Mouse (Mus musculus) forebrain, embryonic 10.5 days (tissue): Measurements from ENCODE around the gene Atp8b2. TPM values are rescaled to one million over a fixed set of nuclear protein-coding genes. Genes with fewer than 3 reads are reported as not detected.

ENCODE experiments used
- DNase-seq: peaks from one replicate; pipeline ENCODE4 v3.0.0-alpha.2; 2017; ENCODE audit warnings: low spot score; ENCODE audit errors: extremely low spot score
- H3K27ac ChIP-seq: fragments of 300-500 bp; sonication (generic); 2 replicates; pipeline ENCODE4 v1.5.1; 2016; ENCODE audit warnings: mild to moderate bottlenecking
- H3K27me3 ChIP-seq: fragments of 300-500 bp; sonication (generic); 2 replicates; pipeline ENCODE4 v1.6.1; 2016; ENCODE audit warnings: mild to moderate bottlenecking; ENCODE audit not compliant: poor library complexity, severe bottlenecking
- H3K36me3 ChIP-seq: fragments of 300-500 bp; sonication (generic); replicated peaks from 2 replicates; pipeline ENCODE4 v1.6.1; 2016; ENCODE audit warnings: mild to moderate bottlenecking, moderate library complexity
- H3K4me1 ChIP-seq: fragments of 300-500 bp; sonication (generic); 2 replicates; pipeline ENCODE4 v1.6.1; 2016
- H3K4me3 ChIP-seq: fragments of 300-500 bp; sonication (generic); 2 replicates; pipeline ENCODE4 v1.5.1; 2016; ENCODE audit warnings: mild to moderate bottlenecking, moderate library complexity
- H3K9me3 ChIP-seq: fragments of 300-500 bp; sonication (generic); 2 replicates; pipeline ENCODE4 v1.6.1; 2016; ENCODE audit warnings: mild to moderate bottlenecking, moderate library complexity
- WGBS: fragments of 180-500 bp; shearing (Covaris S2); methylation state at CpG from one replicate; pipeline ENCODE4 v1.1.7; 2016; 5-methylcytosine and 5-hydroxymethylcytosine counted together
- microRNA-seq: library from miRNA; unstranded; fragments of <30 nt; microRNA quantifications from one replicate; pipeline ENCODE4, GENCODE M21; 2017
- polyA plus RNA-seq: library from polyadenylated mRNA; unstranded; fragments of >200 nt; fragmentation: Nextera tagmentation; extraction: Ambion mirVana; gene quantifications from 2 replicates; pipeline ENCODE4 v1.2.1, GENCODE M21; 2016

The Atp8b2 gene
- polyA plus RNA-seq, 1 experiment from 2014 or later = 11.2 TPM

DNA sequence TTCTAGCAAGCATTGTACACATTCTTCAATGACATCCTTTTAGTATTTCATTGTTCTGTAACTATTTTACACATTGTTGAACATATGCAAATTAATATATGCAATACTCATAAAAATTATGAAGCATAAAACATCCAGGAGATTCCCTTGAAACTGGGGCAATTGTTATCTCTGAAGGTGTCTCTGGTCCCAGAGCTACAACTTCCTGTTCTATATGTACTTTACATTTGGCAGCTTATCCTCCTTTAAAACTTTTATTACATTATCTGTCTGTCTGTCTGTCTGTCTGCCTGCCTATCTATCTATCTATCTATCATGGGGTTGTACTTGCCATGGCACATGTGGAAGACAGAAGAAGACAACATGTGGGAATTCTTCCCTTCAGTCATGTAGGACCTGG, 71.6 kb downstream of the Atp8b2 start:
- H3K36me3 ChIP-seq = no peaks in the 10 kb centered on the region
- no peak for DNase-seq
- H3K27ac ChIP-seq = no peak overlapping the region
- 0 out of 2 replicates have a peak, but pooled peaks cover 5% of the 10 kb centered on the region for H3K27me3 ChIP-seq
- H3K4me3 ChIP-seq = no peak overlapping the region
- no peaks in the 10 kb centered on the region for H3K9me3 ChIP-seq
- peaks cover 12% of the 10 kb centered on the region for H3K4me1 ChIP-seq

DNA sequence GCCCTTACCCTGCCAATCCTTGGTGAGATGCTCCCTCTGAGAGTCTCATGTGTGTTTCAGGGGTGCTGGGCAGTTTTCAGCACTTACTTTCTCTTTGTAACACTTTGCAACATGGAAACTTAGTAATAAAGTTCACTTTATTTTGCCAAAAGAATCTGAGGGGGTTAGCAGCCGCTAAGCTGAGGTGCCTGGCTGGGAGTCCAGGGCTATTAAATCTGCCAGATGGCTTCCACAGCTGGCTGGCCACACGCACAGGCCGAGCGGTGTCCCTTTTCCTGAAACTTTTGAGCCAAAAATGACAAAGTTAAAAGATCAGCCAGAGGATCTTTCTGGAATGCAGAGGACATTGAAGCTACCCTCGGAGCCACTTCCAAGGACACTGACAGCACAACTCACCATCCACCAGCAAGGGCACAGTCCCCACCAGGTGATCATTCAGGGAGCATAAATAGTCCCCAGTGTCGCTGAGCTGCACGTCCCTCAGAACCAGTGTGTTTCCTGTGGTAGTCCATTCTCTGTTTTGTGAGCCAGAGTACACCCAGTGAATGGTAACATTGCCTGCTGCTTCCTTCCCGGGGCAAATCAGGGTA, 73.4 kb downstream of the Atp8b2 start:
- Histone ChIP-seq H3K27me3 (0 out of 2 replicates have a peak, but pooled peaks cover 5% of the 10 kb centered on the region), H3K27ac (no peak overlapping the region), H3K36me3 (no peaks in the 10 kb centered on the region), H3K4me3 (no peak overlapping the region), H3K4me1 (0 out of 2 replicates have a peak, but pooled peaks cover 3% of the 10 kb centered on the region), H3K9me3 (no peaks in the 10 kb centered on the region)
- 79% methylated on average over 8 of the region's 8 CpGs for WGBS
- no peak for DNase-seq

Small RNA genes within 50 kb of the gene (microRNA-seq; reads per million reads assigned to microRNA genes)
- 2.4 reads per million for gene Mir7669

Other genes starting within 250 kb of the Atp8b2 start
- gene Adar, start 248.5 kb downstream of the Atp8b2 start, polyA plus RNA-seq = 16.3 and 16.4 TPM in 2 replicates
- gene Chrnb2, start 198.9 kb downstream of the Atp8b2 start, polyA plus RNA-seq = 2.4 and 3.8 TPM in 2 replicates
- 11.8 and 12.7 TPM in 2 replicates for gene Ube2q1, start 189.9 kb downstream of the Atp8b2 start, polyA plus RNA-seq
- 2.3 TPM in 2 replicates for gene She, start 132.1 kb downstream of the Atp8b2 start, polyA plus RNA-seq
- gene Il6ra, start 50.3 kb downstream of the Atp8b2 start, polyA plus RNA-seq = 0.35 and 0.50 TPM in 2 replicates
- 175 and 194 TPM in 2 replicates for gene Hax1, start 35.3 kb upstream of the Atp8b2 start, polyA plus RNA-seq
- gene 4933434E20Rik, start 88.1 kb upstream of the Atp8b2 start, polyA plus RNA-seq = 210 and 216 TPM in 2 replicates
- gene Ubap2l, start 89.1 kb upstream of the Atp8b2 start, polyA plus RNA-seq = 220 and 222 TPM in 2 replicates
- gene Tpm3, start 109.1 kb upstream of the Atp8b2 start, polyA plus RNA-seq = 579 and 590 TPM in 2 replicates
- gene Nup210l, start 140.6 kb upstream of the Atp8b2 start, polyA plus RNA-seq = 0.61 and 0.64 TPM in 2 replicates